Mouse (Mus musculus) cerebellum, adult 11 months (tissue): ENCODE results near the gene Gm37240.
"Not testable (repeated sequence)": the region's sequence is repeated elsewhere in the genome, so short reads cannot be mapped to it uniquely, and the experiment has no call there.

Source experiments
- DNase-seq: peaks from one replicate; pipeline ENCODE4 v3.0.0; 2022

Gene Gm37240

DNA sequence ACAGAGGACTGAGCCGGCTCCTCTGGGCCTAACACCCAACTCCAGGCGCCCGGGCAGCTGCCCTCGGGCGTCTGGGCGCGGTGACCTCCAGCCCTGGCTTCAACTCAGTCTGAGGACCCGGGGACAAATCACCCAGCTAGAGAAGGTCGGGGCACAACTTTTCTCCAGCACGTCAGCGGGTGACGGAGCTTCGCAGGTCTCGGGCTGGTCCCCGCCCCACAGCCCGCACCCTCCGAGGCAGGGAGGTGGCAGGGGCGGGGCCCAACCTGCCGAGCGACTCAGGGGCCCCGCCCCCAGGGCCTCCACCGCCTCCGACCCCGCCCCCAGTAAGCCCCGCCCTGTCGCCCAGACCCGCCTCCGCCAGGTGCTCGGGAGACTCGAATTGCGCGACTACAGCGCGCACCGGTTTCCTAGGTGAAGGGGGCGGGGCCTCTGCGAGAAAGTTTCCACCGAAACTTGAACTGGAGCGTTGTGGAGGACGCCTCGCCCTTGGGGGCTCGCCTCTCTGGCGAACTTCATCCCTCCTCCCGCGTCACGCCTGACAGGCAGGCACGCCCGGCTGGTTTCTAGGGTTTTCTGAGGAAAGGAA lies at the start of gene Gm37240, which contains the start of gene Glt28d2:
Gene Gm37240 (minus strand): TSS at position 280 of the 589 bp plus-strand sequence.
Gene Glt28d2 (minus strand): TSS at position 278 of the 589 bp plus-strand sequence.
- DNase-seq, result peak; percentile 10

DNA sequence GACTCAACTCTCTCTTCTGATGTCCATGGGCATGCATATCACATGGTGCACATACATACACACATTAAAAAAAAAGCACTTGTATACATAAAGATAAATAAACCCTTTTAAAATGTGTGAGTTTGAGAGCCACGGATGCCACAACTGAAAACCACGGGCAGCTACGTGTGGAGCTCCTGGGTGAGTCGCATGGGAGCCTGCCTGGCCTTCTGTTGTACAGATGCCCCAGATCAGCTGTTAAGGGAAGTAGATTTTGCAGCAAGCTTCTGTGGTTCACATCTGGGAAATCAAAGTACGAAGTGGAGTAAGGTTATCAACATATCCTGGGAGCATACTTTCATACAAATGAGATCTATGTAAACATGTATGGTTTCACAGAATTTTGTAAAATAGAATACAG lies 46.3 kb upstream of the Gm37240 start:
- no peak for DNase-seq

DNA sequence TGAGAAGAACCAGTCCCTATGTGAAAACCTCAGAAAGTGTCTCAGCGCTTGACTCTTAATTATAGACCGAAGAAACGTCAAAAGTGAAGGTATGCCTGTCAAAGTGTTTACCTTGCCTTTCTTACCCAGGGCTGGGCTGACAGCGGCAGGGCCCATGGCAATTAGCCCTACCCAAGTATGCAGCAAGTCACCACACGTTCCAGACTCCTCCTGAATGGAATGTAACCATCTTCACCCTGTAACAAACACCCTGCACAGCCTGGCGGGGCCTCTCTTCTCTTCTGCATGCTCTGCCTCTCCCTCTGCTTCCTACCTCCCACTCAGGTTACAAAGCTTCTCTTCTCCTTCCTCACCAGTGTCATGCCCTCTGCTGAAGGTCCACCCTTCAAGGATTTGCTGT lies 44.5 kb upstream of the Gm37240 start:
- DNase-seq, result no peak

GRCm38 (mm10) chr3:85930671-85931255 lies 43.4 kb upstream of the Gm37240 start:
- DNase-seq, result no peak

DNA sequence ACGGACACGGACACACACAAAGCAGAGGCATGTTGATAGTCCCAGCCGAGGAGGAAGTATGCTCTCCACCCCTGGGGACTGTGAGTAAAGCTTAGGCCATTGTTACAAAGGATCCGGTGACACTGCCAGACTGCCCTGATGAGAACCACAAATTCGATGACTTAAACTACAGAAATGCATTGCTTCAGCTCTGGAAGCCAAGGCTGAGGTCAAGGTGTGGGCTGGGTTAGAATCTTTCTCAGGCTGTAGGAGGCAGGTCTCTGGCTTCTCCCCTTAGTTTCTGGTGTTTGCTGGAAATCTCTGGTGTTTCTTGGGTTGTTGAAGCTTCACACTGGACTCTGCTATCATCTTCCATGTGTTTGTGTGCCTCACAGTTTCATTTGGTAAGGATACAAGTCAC lies 42.4 kb upstream of the Gm37240 start:
- DNase-seq, result no peak

DNA sequence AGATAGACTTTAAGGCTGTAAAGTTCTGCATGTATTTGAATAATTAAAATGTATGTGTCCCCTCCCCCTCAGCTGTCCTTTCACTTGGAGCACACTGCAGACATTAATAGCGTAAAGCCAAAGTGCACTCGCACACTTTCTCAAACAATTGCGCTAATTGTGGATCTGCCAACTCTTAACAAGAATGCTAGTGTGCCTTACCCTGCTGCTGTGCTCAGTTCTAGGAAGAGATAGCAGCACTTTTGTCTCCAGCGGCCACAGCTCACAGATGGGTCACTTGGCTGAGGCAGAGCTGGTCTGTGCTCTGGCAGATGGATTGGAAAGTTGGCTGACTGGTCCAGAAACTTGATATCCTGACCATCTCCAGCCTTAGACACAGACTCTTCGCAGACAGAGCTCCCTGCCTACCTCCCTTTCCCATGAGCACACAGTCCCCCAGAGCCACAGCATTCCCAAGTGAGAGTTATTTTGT lies 40.9 kb upstream of the Gm37240 start:
- no peak for DNase-seq

DNA sequence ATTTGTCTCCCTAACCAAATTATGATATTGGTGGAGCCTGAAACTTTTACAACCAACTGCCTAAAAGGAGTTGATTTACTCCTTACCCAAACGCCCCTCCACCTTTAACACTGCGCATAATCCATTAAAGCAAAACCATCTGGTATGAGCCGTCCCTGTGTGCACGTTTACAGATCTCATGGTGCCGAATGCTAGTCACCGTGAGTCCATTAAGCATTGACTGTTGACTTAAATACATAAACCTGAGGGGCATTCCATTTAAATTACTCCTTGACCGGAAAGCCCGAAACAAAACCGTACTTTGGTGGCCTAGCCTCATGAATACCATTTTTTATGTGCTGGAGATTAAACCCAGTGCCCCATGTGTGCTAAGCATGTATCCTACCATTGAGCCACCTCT lies 40.0 kb upstream of the Gm37240 start:
- DNase-seq, result no peak

GRCm38 (mm10) chr3:85923954-85924945 lies 36.9 kb upstream of the Gm37240 start:
- peak; percentile 69 for DNase-seq

- DNase-seq, result no peak
Observed at GRCm38 (mm10) chr3:85923343-85923742, 36.0 kb upstream of the Gm37240 start.

GRCm38 (mm10) chr3:85922331-85922730 lies 35.0 kb upstream of the Gm37240 start:
- DNase-seq, result no peak

DNA sequence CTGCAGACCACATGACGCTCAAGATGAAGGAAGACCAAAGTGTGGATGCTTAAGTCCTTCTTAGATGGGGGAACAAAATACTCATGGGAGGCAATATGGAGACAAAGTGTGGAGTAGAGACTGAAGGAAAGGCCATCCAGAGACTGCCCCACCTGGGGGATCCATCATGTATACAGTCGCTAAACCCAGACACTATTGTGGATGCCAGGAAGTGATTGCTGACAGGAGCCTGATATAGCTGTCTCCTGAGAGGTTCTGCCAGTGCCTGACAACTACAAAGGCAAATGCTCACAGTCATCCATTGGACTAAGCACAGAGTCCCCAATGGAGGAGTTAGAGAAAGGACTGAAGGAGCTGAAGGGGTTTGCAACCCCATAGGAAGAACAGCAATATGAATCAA lies 33.4 kb upstream of the Gm37240 start:
- DNase-seq, result not testable (repeated sequence)

DNA sequence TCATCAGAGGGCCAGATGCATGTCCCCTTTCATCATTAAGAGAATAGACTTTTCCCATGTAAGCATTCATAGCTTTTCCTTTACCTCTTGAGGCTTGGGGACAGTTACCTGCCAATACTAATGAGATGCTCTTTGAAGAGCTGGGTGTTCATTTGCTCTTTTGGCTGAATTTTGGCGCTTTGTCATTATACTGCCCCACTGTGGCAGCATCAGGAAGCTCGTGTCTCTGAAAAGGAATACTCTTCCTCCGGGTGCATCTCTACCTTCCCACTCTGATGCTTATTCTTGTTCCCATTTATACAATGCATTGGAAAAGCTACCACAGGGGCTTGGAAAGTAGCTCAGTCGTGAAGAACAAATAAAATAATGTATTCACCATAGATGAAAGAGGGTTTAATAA lies 30.3 kb upstream of the Gm37240 start:
- peak; percentile 29 for DNase-seq

DNA sequence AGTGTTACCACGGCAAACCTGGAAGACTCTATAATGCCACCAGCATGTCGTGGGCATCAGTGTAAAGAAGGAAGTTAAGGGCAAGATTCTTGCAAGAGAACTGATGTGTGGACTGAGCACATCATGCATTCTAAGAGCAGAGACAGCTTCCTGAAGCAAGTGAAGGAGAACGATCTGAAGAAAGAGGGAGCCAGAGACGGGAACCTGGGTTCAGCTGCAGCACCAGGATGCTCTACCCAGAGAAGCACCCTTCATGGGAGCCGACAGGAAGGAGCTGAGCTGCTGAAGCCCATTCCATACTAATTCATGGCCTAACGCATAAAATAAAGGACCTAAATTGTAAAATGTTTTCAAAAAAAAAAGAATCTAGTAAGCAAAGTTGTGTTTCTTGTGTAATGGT lies 27.5 kb upstream of the Gm37240 start:
- DNase-seq, result no peak

DNA sequence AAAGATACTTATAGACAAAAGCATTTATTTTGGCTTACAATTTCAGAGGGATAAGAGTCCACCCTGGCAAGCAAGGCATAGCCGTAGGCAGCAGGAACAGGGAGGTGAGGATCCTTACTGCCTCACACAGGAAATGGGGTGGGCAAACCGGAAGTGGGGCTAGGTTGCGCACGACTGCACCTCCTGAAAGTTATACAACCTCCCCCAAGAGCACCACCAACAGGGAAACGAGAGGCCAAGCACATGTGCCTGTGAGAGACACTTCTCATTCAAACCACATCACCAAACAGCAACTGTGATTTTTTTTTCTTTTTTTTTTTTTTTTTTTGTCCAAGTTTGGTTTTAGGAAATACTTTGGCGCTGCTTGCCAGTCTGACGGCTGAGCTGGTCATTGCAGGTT lies 19.8 kb upstream of the Gm37240 start:
- no peak for DNase-seq

- DNase-seq, result no peak
Observed at GRCm38 (mm10) chr3:85904371-85904770, 17.1 kb upstream of the Gm37240 start.

GRCm38 (mm10) chr3:85895020-85895419 lies 7.7 kb upstream of the Gm37240 start:
- no peak for DNase-seq

GRCm38 (mm10) chr3:85891571-85891970 lies 4.3 kb upstream of the Gm37240 start:
- DNase-seq, result no peak

DNA sequence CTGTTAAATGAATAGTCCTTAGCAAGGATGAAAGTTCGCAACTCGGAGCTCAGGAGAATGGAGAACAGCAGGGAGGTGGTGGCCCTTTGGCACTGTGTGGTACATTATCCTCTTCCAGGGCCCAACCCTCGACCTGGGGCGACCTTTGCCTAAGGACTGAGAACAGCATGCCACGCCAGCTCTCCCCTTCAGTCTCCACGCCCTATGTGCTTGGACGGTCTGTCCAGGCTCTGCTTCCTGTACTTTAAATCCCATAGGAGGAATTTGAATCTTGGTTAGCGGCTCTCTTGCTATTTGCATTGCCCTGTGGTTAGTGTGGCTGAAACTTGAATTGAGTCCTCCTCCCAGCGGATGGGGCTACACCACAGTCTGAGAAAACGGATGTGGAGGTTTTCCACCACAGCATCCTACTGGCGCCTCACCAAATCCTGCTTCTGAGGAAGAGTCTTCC lies 928 bp upstream of the Gm37240 start:
- DNase-seq, result no peak

- DNase-seq, result no peak
Observed at GRCm38 (mm10) chr3:85886636-85887238, 581 bp downstream of the Gm37240 start.

DNA sequence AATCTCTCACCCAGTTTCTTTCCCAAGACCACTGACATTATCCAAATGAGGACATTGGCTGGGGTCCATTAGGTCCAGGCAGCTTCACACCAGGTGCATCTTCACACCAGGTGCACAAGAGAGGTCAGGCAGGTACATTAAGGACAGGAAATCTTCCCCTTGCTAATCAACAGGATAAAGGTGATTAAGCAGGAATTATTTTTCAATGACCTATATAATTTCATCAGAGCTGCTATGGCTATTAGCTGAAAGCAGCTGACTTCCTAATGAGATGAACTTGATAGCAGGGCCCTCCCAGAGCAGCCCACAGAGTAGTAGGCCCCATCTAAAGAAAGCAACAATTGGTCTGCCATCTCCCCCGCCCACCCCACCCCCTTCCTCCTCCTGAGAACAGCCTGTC lies 1.4 kb downstream of the Gm37240 start:
- DNase-seq, result no peak

GRCm38 (mm10) chr3:85880687-85881086 lies 6.6 kb downstream of the Gm37240 start:
- DNase-seq, result no peak

GRCm38 (mm10) chr3:85880068-85880467 lies 7.2 kb downstream of the Gm37240 start:
- no peak for DNase-seq

DNA sequence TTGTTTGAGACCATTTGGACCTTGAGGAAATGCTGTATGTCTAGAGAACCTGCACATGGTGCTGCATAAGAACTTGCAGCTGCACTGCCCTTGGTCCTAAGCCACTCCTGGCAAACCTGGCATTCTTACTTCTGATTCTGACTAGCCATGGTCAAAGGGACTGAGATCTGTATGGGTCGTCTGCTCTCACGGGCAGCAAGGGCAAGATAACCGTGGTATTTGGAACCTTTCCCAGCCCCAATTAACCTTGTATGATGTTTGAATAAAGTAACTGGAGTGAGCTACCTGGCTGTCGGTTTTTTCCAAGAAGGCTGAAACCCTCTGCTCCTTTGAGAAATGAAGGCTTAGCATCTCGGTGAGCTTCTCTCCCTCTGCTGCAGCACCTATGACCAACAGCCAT lies 8.4 kb downstream of the Gm37240 start:
- no peak for DNase-seq
